Mouse (Mus musculus) layer of hippocampus, adult 2 months (tissue): Measurements from ENCODE around the gene Ing5. TPM values are rescaled to one million over a fixed set of nuclear protein-coding genes. Genes with fewer than 3 reads are reported as not detected.
"Not testable (repeated sequence)": the region's sequence is repeated elsewhere in the genome, so short reads cannot be mapped to it uniquely, and the experiment has no call there.

ENCODE experiments used
- DNase-seq, 2 experiments: peaks; one replicate each; pipeline ENCODE4 v3.0.0; 2022; ENCODE audit warnings: low spot score in 2 of 2
- H3K27ac ChIP-seq: fragments of 200-600 bp; 2 replicates; pipeline ENCODE4 v1.8.1; 2022
- H3K4me3 ChIP-seq: fragments of 200-600 bp; 2 replicates; pipeline ENCODE4 v1.8.1; 2022; ENCODE audit warnings: mild to moderate bottlenecking
- CTCF ChIP-seq: fragments of 200-600 bp; conservative IDR thresholded peaks from 2 replicates; pipeline ENCODE4 v1.8.1; 2022; ENCODE audit warnings: antibody characterized with exemption, mild to moderate bottlenecking, moderate library complexity
- total RNA-seq, 2 experiments: library from RNA; stranded (reverse); gene quantifications; 2 replicates each; pipeline ENCODE4 v1.2.3; 2021

The Ing5 gene
- total RNA-seq, 2 experiments from 2014 or later: 12.6 to 14.2 TPM

DNA sequence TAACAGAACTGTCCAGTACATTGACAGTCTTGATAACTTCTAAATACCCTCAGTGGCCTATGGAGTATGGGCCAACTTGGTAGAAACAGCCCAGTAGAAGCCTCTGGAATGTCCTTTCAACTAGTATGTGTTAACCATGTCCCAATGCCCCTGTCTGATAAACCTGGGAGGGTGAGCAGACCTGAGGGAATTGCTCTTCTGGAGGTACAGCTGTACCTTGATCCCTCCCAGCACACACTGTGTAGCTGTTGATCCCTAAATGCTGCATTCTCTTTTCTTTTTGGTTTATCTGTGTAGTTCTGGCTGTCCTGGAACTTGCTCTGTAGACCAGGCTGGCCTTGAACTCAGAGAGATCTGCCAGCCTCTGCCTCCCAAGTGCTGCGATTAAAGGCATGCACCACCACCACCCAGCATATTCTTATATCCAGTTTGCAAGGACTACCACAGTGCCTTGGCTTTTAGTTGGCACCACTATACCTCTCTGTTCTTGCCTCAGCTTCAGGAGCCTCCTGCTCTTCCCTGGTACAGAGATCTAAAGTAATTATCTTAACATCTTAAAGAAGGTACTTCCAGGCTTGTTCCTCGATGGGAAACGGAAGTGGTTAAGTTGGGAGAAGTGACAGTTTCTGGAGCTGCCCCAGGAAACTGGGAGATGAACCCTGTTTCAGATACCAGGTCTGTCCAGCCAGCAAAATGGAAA is 20.2 kb downstream of the Ing5 start:
- TF ChIP-seq CTCF: no peak
- no peak overlapping the region for H3K4me3 ChIP-seq
- H3K27ac ChIP-seq: peak overlapping the region; percentile 99
- DNase-seq: no peak

DNA sequence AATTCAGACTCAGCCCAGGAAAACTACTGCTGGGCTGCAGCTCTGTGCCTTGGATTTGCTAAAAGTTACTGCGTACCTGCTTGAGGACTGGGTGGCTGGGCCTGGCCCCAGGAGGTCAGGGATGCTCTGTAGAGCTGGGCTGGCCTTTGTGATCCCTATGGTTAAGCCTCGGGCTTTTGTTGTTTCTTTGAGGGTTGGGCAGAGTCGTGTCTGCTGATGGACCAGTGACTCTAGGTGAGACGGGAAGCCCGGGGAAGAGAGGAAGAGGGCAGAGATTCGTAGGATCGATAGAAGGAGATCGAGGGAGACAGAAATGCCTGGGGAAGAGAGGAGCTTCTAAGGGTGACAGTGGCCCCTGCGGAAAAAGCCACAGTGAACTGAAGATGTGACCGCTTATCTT is 20.8 kb downstream of the Ing5 start, which contains the start of gene D2hgdh:
Gene D2hgdh (plus strand): TSS at position 301 of the 400 bp plus-strand sequence.
- peak within 1 kb of the TSS; percentile 70 for H3K4me3 ChIP-seq
- TF ChIP-seq CTCF: no peak
- DNase-seq: no peak
- peak within 1 kb of the TSS; percentile 99 for H3K27ac ChIP-seq

- peak; percentile 94 to 95 for DNase-seq
- TF ChIP-seq CTCF: peak; percentile 38
- peak overlapping the region; percentile 99 for H3K27ac ChIP-seq
- peak overlapping the region; percentile 70 for H3K4me3 ChIP-seq
Observed at GRCm38 (mm10) chr1:93825105-93825674, 21.4 kb downstream of the Ing5 start.

GRCm38 (mm10) chr1:93825771-93826539 is 22.2 kb downstream of the Ing5 start:
- peak; percentile 15; the same call in 1 of the 2 replicates for TF ChIP-seq CTCF
- Histone ChIP-seq H3K27ac (peak overlapping the region; percentile 99), H3K4me3 (peak overlapping the region; percentile 70)
- no peak for DNase-seq

DNA sequence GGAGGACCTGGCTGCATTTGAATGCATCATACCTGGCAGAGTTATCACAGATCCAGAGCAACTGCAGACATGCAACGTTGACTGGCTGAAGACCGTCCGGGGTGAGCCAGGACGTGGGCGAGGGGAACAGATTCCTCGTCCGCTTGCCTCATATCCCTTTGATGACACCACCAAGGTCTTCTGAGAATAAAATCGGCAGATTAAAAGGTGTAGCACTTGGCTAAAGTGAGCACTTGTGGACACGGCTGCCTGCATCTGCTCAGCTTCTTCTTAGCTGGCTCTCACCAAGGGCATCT is 22.7 kb downstream of the Ing5 start:
- TF ChIP-seq CTCF: no peak
- DNase-seq: no peak
- Histone ChIP-seq H3K27ac (no peak overlapping the region), H3K4me3 (no peak overlapping the region)

- TF ChIP-seq CTCF: peak; percentile 62
- H3K27ac ChIP-seq, DNase-seq, H3K4me3 ChIP-seq: not testable (repeated sequence)
Observed at GRCm38 (mm10) chr1:93832754-93833360, 29.1 kb downstream of the Ing5 start.

DNA sequence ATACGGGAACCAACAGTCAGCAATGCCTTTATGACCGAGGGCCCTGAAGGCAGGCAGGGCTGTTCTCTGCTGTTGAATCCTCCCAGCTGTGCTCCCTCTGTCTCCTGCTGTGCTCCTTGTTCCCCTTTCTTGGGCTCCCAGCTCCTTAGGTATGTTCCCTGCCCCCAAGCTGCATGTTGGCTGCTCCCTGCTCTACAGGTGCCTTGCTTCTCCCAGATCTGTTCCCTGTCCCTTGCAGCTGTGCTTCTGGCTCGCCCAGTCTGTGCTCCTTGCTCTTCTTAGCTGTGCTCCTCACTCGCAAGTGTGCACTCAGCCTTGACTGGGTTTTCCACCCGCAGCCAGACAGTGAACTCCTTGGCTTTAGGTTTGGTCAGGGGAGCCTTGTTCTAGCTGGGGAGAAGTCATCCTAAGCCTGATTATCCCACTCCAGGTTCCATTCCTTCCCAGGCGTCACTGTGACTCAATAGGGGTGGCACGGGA is 30.9 kb downstream of the Ing5 start:
- H3K27ac ChIP-seq: no peak overlapping the region
- no peak for DNase-seq
- no peak for TF ChIP-seq CTCF
- H3K4me3 ChIP-seq: no peak overlapping the region

DNA sequence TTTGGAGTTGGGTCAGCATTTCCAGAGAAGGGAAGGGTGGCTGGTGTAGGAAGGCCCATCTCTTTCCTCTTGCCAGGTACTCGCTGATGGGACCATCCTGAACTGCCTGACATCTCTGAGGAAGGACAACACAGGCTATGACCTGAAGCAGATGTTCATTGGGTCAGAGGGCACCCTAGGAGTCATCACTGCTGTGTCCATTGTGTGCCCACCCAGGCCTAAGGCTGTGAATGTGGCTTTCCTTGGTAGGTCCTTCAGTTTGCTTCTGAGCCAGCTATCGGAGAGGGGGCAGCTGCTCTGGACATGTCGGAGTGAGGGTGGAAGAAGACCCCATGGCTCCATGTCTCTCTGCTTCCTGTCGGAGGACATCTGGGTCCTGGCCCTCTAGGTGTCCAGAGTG is 31.4 kb downstream of the Ing5 start:
- no peak for TF ChIP-seq CTCF

DNA sequence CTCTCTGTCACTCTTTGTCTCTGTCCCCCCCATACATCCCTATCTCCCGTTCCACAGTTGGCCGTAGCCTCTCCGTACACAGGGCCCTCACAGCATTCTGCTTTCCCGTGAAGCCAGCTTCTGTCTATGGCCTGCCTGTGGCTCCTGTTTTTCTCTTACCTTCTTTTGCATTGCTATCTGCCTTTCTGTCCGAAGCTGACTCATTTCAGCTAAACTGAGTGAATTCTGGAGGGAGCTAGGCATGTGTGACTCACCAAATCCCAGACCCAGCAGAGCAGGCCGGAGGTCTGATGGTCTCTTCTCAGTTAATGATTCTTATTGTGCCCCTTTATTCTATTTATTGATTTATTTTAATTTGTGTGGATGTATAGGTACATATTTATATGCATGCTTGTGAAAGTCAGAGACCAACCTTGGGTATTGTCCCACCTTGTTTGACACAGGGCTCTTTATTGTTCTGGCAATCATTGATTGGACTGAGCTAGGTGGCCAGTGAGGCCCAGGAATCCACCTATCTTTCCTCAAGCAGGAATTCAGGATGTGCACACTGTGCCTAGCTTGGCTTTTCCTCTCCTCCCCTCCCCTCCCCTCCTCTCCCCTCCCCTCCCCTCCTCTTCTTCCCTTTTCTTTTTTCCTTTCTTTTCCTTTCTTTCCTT is 32.2 kb downstream of the Ing5 start:
- DNase-seq: no peak
- H3K27ac ChIP-seq: no peak overlapping the region
- H3K4me3 ChIP-seq: no peak overlapping the region
- no peak for TF ChIP-seq CTCF

More for the DNA sequence above, 31.4 kb downstream of the Ing5 start:
- Histone ChIP-seq H3K4me3 (no peak overlapping the region), H3K27ac (no peak overlapping the region)
- DNase-seq: no peak

DNA sequence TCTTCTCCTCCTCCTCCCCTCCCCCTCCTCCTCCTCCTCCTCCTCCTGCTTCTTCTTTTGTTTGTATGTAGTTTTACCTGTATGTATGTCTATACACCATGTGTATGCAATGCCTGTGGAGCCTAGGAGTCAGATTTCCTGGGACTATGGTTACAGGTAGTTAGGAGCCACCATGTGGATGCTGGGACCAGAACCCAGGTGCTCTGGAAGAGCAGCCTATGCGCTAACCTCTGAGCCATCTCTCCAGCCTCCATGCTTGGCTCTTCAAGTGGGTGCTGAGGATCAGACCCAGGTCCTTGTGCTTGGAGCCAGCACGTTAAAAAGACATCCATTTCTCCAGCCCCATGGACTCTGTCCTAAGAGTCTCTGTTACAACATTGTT is 32.8 kb downstream of the Ing5 start:
- no peak for DNase-seq
- TF ChIP-seq CTCF: no peak
- Histone ChIP-seq H3K4me3 (no peak overlapping the region), H3K27ac (no peak overlapping the region)

DNA sequence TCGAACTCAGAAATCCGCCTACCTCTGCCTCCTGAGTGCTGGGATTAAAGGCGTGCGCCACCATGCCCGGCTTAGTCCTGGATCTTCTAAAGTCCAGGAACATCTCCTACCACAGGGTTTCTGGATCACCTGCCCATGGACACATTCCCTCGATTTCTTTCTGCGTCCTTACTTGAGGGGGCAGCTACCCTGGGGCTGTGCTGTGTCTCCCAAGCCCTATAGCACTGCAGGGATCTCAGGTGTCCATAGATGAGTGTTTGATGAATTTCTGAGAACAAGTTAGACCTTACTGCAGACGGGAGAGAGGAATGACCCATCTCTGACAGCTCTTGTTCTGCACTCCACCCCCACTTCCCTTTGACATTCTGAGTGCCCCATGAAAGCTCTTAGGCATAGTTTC is 33.6 kb downstream of the Ing5 start:
- Histone ChIP-seq H3K27ac (no peak overlapping the region), H3K4me3 (no peak overlapping the region)
- no peak for TF ChIP-seq CTCF
- no peak for DNase-seq

GRCm38 (mm10) chr1:93838569-93838968 is 34.8 kb downstream of the Ing5 start:
- not testable (repeated sequence) for H3K4me3 ChIP-seq, H3K27ac ChIP-seq, DNase-seq

DNA sequence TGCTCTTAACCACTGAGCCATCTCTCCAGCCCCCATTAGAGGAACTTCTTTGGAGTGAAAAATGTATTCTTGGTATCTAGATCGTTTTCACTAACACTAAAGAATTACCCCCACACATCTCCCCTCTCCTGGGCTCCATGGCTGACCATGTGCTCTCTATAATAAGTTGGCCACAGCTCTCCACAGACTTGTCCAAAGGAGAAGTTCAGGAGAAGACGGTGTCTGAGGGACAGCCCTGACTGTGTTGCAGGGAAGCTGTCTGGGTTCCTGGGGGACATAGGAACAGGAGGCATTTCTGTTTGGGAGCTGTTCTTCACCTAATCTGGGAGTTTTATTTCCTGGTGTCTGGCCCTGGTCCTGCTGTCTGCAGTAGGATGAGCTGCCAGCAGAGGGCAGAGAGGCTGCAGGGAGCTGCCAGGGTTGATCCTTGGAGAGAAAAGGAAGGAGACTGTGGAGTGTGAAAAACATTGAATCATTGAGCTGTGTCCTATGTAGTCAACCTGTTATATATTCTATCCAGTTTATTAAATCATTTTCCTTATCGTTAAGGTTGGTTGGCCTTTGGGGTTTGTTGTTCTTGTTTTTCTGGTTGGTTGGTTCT is 42.1 kb downstream of the Ing5 start:
- not testable (repeated sequence) for DNase-seq, H3K4me3 ChIP-seq, H3K27ac ChIP-seq

DNA sequence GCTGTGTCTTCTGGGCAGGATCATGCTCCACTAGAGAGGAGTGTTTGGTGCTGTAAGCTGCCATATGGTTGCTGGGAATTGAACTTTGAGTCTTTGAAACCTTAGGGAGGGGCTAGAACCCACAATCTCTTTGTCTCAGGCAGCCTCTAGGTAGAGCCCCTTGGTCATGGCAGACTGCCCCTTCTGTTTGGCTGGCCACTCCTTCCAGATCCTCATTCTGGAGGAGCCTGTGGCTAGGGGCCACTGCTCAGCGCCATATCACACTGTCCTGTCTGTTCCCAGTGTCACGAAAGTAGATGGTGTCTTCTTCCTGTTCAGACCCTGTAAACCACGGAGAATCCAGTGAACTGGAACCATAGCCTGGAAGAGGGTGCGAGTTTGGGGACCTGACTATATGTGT is 52.0 kb downstream of the Ing5 start:
- H3K27ac ChIP-seq, DNase-seq, H3K4me3 ChIP-seq: not testable (repeated sequence)
